Mouse (Mus musculus) E14TG2a.4 (cell line): ENCODE results near the gene Adamts18.

ENCODE experiments used
- H3K27me3 ChIP-seq: 2 replicates; pipeline ENCODE4 v1.6.1; 2014; ENCODE audit warnings: low read length, control low read depth; ENCODE audit not compliant: insufficient read depth
- H3K36me3 ChIP-seq: 2 replicates; pipeline ENCODE4 v1.6.1; 2014; ENCODE audit warnings: low read length, control low read depth; ENCODE audit not compliant: insufficient read depth
- H3K4me1 ChIP-seq: replicated peaks from 2 replicates; pipeline ENCODE4 v1.6.1; 2014; ENCODE audit warnings: low read depth, low read length, control low read depth
- H3K4me3 ChIP-seq: replicated peaks from 2 replicates; pipeline ENCODE4 v1.5.1; 2014; ENCODE audit warnings: mild to moderate bottlenecking, low read length
- H3K9me3 ChIP-seq: 2 replicates; pipeline ENCODE4 v1.6.1; 2014; ENCODE audit warnings: low read length, control low read depth
- CTCF ChIP-seq: conservative IDR thresholded peaks from 2 replicates; pipeline ENCODE4 v1.5.1; 2014; ENCODE audit warnings: low read length
- NANOG ChIP-seq: IDR thresholded peaks from 2 replicates; pipeline ENCODE4 v1.6.1; 2014; ENCODE audit warnings: borderline replicate concordance, low read length, mixed read lengths
- POU5F1 ChIP-seq: IDR thresholded peaks from 2 replicates; pipeline ENCODE4 v1.6.1; 2014; ENCODE audit warnings: low read length, borderline replicate concordance

The Adamts18 gene

GRCm38 (mm10) chr8:113762101-113762500 is 86.4 kb downstream of the Adamts18 start:
- Histone ChIP-seq H3K36me3 (no peaks in the 10 kb centered on the region), H3K4me1 (no peaks in the 10 kb centered on the region), H3K9me3 (no peaks in the 10 kb centered on the region), H3K4me3 (no peak overlapping the region), H3K27me3 (no peaks in the 10 kb centered on the region)
- TF ChIP-seq CTCF: no peak
- no peak for TF ChIP-seq NANOG
- TF ChIP-seq POU5F1: no peak

GRCm38 (mm10) chr8:113755866-113756265 is 92.7 kb downstream of the Adamts18 start:
- Histone ChIP-seq H3K27me3 (no peaks in the 10 kb centered on the region), H3K9me3 (no peaks in the 10 kb centered on the region), H3K4me1 (no peaks in the 10 kb centered on the region), H3K4me3 (no peak overlapping the region), H3K36me3 (no peaks in the 10 kb centered on the region)
- no peak for TF ChIP-seq POU5F1
- TF ChIP-seq NANOG: no peak
- no peak for TF ChIP-seq CTCF

GRCm38 (mm10) chr8:113753153-113753552 is 95.4 kb downstream of the Adamts18 start:
- no peaks in the 10 kb centered on the region for H3K9me3 ChIP-seq
- no peak overlapping the region for H3K4me3 ChIP-seq
- H3K4me1 ChIP-seq: no peaks in the 10 kb centered on the region
- TF ChIP-seq CTCF (no peak), NANOG (no peak), POU5F1 (no peak)
- no peaks in the 10 kb centered on the region for H3K36me3 ChIP-seq
- H3K27me3 ChIP-seq: no peaks in the 10 kb centered on the region

- no peaks in the 10 kb centered on the region for H3K4me1 ChIP-seq
Measured at GRCm38 (mm10) chr8:113752349-113752748, 96.2 kb downstream of the Adamts18 start.

GRCm38 (mm10) chr8:113735496-113736060 is 113.0 kb downstream of the Adamts18 start:
- Histone ChIP-seq H3K36me3 (no peaks in the 10 kb centered on the region), H3K4me1 (no peaks in the 10 kb centered on the region), H3K9me3 (no peaks in the 10 kb centered on the region), H3K27me3 (no peaks in the 10 kb centered on the region), H3K4me3 (no peak overlapping the region)
- TF ChIP-seq POU5F1 (no peak), NANOG (no peak), CTCF (no peak)

More at GRCm38 (mm10) chr8:113752349-113752748, 96.2 kb downstream of the Adamts18 start:
- TF ChIP-seq NANOG (no peak), CTCF (no peak), POU5F1 (no peak)
- H3K4me3 ChIP-seq: no peak overlapping the region
- no peaks in the 10 kb centered on the region for H3K9me3 ChIP-seq
- H3K36me3 ChIP-seq: no peaks in the 10 kb centered on the region
- H3K27me3 ChIP-seq: no peaks in the 10 kb centered on the region

GRCm38 (mm10) chr8:113725331-113725730 is 123.2 kb downstream of the Adamts18 start:
- Histone ChIP-seq H3K4me3 (no peak overlapping the region), H3K4me1 (no peaks in the 10 kb centered on the region), H3K36me3 (no peaks in the 10 kb centered on the region), H3K27me3 (no peaks in the 10 kb centered on the region), H3K9me3 (no peaks in the 10 kb centered on the region)
- TF ChIP-seq NANOG (no peak), POU5F1 (no peak), CTCF (no peak)

GRCm38 (mm10) chr8:113723873-113724538 is 124.5 kb downstream of the Adamts18 start:
- no peaks in the 10 kb centered on the region for H3K9me3 ChIP-seq
- H3K4me3 ChIP-seq: no peak overlapping the region
- TF ChIP-seq CTCF: no peak
- no peak for TF ChIP-seq NANOG
- TF ChIP-seq POU5F1: no peak

GRCm38 (mm10) chr8:113721459-113721858 is 127.1 kb downstream of the Adamts18 start:
- Histone ChIP-seq H3K36me3 (no peaks in the 10 kb centered on the region), H3K27me3 (no peaks in the 10 kb centered on the region), H3K4me1 (no peaks in the 10 kb centered on the region), H3K9me3 (no peaks in the 10 kb centered on the region), H3K4me3 (no peak overlapping the region)
- TF ChIP-seq CTCF (no peak), NANOG (no peak), POU5F1 (no peak)

More at GRCm38 (mm10) chr8:113723873-113724538, 124.5 kb downstream of the Adamts18 start:
- Histone ChIP-seq H3K4me1 (no peaks in the 10 kb centered on the region), H3K36me3 (no peaks in the 10 kb centered on the region), H3K27me3 (no peaks in the 10 kb centered on the region)
